Mouse (Mus musculus): ENCODE measurements around the gene Coro6.

- TF ChIP-seq POLR2A (IDR thresholded peaks at IDR 0.05; ENCODE audit: insufficient read length, low read depth), result no peak
- TF ChIP-seq REST (IDR thresholded peaks at IDR 0.05; ENCODE audit: insufficient read depth, insufficient read length), result no peak
- no peak for TF ChIP-seq MYOG (IDR thresholded peaks at IDR 0.05; ENCODE audit: control insufficient read depth in 1 of 3, insufficient read depth in 1 of 3, insufficient read length in 2 of 3, low read depth in 2 of 3)
- no peak for TF ChIP-seq POLR2AphosphoS2 (IDR thresholded peaks at IDR 0.05; ENCODE audit: insufficient read length, low read depth)
- no peak for TF ChIP-seq E2F4 (IDR thresholded peaks at IDR 0.05; ENCODE audit: insufficient read depth)
These were observed 5.3 kb upstream of the Coro6 start for GRCm38 (mm10) chr11:77456866-77457265.
